Mouse (Mus musculus) testis, postnatal 14 days (tissue): ENCODE measurements around the gene Ppm1n.

Source experiments
- DNase-seq: peaks from one replicate; pipeline ENCODE4 v3.0.0; 2021; ENCODE audit warnings: low spot score

The Ppm1n gene

GRCm38 (mm10) chr7:19307739-19308453, 28.0 kb upstream of the Ppm1n start:
- peak; percentile 80 for DNase-seq

DNA sequence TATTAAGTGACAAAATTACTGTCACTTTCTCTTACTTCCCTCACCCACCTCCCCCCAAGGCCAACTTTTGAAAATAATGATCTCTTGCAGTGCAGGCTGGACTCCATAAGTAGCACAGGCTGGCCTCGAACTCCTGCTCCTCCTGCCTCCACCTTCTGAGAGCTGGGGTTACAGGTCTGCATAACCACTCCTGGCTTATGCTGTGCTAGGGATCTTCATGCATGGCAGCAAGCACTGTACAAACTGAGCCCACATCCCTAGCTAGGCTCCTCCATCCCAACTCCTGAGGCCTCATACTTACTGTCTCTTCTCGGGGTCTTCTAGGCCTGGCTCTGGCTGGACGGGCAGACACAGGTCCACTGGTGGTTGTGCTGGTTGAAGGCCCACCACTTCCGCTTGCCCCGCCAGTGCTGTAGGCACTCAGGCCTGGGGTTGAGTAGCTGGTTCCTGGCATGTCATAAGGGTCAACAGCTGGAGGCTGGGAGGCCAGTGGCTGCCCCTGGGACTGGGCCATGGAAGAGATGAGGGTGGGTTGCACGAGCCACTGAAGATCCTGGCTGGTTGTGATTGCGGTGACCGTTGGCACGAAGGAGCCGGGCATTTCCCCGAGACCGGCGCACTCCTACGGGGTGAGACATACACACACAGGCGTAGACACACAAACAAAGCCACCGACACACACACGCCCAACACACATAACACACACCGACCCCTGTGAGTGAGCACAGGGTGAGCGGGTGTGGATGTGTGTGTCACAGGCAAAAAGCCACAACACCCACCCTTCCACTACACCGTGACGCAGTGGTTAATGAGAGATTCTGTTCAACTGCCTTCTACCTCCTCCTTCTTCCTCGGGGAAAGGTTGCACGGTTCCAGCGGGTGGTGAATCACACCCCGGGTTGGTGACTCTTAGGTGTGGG, 27.2 kb upstream of the Ppm1n start:
- no peak for DNase-seq

DNA sequence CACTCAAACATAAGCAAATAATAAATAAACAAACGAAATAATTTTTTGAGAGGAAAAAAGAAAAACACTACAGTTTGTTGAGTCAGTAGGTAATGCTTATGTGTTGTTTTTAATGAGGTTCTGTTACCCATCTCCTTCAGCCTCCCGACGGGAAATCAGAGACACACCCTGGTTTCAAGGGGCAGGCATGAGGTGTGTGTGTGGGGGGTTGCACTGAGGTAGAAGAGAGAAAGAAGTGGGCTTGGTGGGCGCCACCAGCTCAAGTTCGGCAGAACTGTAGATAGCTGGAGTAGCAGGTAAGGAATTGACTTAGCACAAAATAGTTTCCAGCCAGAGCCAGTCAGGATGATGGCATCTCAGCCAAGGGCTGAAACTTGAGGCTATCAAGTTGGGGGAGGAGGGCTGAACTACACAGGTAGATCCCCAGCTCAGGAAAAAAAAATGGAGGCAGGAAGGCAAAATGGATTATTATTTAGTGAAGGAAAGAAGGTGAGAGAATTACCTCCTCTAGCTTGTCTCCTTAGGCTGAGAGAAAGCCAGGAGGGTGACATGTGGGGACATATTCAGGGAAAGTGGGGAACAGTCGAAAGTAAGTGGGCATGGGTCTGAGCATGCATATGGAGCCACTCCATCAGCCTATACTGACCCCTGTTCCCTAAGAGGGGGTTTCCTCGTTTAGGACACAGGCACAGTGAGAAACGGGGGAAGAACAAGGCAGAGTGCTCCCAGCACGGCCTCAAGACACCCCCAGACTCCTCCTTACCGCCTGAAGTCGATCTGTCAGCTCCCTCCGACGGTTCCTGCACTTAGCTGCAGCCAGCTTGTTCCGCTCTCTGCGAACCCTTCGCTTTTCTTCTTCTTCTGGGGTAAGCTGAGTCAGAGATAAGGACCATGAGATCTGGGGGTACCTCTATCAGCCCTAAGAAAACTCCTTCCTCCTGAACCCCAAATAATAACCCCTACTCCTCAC, 26.2 kb upstream of the Ppm1n start:
- DNase-seq: no peak

DNA sequence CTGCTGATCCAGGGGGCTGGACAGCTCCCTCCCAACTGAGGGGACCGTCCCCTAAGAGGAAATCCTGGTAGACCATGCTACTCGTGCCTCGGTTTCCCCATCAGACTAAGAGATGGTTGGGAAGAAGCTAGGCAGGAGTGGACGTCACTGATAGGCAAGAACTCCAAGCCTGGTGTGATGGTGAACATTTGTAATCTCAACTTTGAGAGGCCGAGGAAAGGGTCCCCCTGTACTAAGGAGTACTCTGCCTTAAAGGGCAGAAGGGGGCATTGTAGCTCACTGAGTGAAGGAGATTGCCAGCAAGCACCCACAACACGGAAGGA, 25.5 kb upstream of the Ppm1n start:
- no peak for DNase-seq

DNA sequence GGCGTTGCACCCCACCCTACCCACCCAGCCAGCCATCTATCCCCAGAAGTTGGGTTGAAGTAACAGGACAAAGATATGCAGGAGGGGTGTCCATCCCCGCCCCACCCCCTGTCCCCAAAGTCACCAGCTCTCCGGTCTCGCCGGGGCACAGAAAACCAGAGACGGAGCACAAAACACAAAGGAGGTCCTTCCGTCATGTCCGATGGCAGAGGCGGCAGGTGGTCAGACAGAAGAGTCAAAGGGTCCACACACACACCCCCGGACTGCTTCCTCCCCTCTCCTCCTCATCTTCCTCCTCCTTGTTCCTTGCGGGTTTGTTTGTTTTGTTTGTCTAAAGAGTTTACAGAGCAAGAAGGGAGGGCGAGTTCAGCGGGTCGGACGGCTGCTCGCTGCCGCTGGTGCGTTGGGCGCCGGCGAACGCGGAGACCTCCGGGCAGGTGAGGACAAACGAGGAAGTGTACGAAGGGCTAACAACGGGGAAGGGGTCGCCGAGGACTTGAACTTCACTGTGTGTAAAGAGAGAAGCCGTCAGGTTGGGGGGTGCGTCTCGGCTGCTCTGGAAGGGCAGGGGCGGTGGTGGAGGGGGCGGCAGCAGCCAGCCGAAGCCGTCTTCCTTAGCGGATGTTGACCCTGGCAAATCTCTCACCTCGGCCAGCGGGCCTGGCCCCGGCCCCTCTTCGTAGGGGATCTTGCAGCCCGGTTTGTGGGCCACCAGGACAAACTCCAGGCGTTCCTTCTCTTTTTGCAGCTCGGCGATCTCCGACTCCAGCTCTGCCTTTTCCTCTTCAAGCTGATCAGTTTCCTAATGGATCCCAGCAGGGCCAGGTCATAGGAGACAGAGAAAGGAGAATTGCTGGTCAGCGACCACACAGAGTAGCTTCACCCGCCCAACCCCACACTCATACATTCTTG, 24.9 kb upstream of the Ppm1n start:
- no peak for DNase-seq

- peak; percentile 80 for DNase-seq
These were observed 23.9 kb upstream of the Ppm1n start for GRCm38 (mm10) chr7:19303770-19304169.

GRCm38 (mm10) chr7:19303046-19303305, 23.1 kb upstream of the Ppm1n start:
- DNase-seq: no peak

DNA sequence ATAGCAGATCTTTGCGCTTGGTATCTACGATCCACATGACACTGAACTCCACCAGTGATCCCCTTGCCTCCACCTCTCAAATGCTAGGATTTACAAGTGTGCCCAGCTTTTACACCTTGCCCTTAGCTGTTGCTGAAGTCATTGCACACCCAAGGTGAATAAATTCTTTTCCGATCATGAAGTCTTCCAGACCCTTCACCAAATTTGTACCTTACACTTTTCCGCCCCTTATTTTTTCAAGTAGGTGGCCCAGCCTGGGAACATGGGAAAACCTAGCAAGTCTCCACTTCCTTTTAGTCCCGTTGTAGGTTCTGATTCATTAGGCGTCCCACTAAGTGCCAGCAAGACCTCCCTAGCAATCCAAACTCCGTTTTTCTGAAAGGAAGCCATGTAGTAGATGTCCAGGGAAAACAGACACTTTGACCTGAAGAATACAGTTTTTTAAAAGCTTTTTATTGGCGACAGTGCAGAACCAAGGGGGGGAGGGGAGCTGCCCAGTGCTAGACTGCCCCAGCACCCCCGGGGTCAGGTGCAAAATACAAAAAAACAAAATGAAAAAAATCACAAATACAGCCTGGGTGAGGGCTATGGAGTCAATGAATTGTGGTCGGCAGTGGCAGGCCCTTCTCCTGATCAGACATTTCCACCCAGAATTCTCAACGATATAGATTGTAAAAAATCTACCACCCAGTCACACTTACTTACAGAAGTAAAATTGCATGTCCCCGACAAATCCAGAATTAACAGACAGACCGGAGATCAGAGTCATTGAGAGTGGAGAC, 22.6 kb upstream of the Ppm1n start:
- DNase-seq: no peak

DNA sequence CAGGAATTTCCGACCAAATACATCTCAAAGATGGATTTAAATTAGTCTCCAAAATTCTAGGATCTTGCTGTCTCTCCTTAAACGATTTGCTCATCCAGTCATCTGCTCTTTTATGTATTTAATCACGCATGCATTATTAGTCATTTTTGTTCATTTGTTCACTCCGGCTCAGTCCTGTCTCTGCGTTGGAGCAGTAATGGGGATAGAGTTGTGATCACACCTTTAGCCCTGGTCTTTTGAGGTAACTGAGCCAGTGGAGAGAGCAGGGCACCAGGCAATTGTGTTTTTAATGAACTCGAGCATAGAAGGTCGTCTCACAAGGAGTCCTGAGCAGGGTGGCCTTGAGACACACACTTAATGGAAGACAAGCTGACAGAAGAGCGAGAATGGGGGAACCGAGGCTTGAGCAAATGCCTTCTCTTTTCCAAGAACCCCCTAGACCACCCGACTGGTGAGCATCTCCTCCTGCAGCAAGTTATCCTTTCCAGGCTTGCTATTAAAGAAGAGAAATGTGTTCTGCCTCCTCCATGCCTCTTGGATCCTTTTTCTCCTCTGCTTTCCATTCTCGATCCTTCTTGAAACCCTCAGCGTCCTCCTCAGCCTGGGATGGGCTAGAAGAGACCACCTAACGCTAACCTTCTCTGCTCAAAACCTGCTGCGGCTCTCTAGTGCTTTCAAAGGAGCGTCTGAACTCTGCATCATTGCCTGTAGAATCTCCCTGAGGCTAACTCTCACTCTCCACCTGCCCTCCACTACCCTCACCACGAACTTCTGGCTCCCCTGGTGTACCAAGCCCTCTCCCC, 21.8 kb upstream of the Ppm1n start:
- DNase-seq: no peak

DNA sequence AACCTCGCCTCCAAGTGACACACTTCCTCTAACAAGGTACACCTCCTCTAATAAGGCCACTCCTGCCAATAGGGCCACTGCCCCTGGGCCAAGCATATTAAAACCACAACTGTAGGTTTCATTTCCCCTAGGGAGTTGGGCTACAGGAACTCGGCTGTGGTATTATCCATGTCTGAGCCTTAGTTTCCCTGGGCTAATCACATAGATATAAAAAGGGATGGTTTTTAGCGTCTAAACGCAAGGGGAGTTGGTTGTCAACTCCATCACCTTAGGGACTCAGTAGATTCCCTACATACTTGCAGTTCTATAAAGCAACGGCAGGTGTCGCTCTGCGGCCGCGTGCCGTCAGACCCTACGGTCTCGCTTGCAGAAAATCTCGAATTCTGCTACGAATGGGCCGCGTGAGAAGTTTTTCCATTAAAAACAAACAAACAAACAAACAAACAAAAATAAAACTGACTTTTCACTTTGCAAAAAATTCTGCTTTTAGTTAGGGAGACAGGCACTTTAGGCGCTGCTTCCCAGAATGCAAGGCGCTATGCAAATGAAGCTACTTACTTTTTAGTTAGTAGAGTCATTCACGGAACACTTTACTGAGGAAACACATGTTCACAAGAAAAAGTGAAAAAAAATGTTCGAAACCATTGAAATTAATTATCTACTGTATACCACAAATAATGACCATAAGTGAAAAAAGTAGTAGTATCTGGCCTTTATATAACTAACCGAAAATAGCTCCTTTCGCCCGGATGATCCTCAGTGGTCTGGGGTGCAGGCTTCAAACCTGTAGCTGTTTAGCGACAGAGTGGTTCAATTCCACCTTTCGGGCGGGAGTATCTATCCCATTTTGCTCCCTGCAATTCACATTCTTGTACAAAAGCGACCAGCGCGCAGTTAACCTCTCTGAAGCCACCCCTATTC, 20.9 kb upstream of the Ppm1n start:
- DNase-seq: peak; percentile 82

- DNase-seq: no peak
These were observed 19.3 kb upstream of the Ppm1n start for GRCm38 (mm10) chr7:19299194-19299593.

- no peak for DNase-seq
These were observed 17.9 kb upstream of the Ppm1n start for GRCm38 (mm10) chr7:19297794-19298193.

DNA sequence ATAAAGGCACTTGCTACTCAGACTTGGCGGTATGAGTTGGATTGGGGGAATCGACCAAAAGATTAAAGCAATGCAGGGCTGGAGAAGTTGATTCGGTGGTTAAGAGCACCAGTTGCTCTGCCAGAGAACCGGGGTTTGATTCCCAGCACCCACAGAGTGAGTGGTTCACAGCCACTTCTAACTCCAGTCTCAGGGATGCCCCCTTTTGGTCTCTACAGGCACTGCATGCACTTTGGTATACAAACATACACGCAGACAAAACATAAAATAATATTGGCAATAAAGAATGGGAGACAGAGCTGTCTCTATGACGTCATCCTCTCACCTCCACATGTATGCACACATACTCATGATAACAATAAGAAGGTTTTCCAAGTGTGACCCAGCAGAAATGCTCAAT, 17.2 kb upstream of the Ppm1n start:
- DNase-seq: no peak

DNA sequence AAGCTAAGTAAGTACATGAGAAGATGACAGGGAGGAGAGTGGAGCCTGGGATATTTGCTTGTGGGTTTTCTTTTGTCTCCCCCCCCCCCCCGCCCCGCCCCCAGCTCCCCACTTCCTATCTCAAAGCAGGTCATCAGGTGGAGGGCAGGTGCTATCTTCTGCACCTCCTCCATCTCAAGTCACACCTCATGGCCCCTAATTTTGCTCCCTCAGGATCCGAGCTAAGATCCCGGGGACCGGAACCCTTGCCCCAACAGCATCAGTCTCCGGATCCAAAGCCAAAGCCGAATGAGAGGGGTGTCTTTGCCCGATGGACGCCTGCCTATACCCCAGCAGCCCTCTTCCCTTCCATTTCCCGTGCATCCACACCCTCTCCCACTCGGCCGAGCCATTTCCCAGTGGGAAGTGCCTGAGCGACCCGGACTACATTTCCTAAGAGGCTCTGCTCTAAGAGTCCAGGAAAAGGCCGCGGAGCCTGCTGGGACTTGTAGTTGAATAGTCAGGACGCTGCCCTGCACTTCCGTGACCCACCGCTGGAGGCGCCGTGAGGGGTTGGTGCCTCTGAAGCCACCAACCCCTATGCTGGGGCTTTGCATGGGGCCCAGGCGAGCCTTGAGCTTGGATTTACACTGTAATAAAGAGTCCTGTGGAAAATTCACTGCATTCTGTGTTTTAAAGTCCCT, 15.8 kb upstream of the Ppm1n start:
- DNase-seq: peak; percentile 94

DNA sequence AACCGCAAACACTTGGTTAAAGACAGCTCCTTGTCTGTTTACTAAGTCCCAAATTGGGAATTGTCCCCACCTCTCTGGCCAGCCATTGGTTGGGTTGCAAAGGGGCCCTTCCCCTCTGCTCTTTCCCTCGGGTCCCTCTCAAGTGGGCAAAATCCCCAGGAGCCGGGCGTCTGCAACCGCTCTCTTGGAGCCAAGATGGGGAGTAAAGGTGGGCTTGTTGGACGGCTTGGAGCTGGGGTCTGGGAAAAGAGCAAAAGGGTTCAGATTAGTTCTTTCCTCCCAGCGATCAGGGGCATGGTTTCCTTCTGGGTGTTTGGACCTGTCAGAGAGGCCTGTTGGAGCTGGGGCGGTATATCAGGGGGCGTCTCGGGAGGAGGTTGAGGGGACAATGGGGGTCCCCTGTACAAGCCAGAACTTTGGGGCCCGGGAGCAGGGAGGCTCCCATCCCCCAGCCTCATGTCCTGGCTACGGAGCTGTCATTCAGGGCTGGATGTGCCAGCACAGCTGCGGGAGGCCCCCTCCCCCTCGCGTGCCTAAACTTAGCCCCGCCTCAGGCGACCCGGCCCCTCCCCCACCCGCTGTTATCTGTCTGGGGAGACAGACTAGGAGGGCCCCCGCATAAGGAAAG, 11.2 kb upstream of the Ppm1n start:
- no peak for DNase-seq

- no peak for DNase-seq
These were observed 4.9 kb upstream of the Ppm1n start for GRCm38 (mm10) chr7:19284763-19285162.

DNA sequence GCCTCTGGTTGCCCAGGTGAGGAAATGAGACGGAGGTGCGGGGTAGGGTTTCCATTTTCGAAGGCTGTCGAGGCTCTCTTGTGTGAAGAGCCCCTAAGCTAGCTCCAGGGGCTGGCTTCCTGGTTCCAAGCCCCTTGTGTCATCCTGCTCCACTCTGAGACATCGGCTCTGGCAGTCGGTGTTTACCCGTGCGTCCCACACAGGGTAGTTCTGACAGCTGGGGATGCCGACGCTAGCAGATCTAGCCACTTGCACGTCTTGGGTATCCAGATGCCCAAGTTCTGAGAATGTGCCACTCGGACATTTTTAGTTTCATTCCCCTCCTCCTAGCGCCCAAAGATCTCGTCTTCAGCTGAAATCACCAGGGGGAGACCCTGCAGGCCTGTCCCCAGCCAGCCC, 3.5 kb upstream of the Ppm1n start:
- no peak for DNase-seq
